Mouse (Mus musculus) embryonic facial prominence, embryonic 10.5 days (tissue): ENCODE data around the gene Slc37a1. TPM values are rescaled to one million over a fixed set of nuclear protein-coding genes. Genes with fewer than 3 reads are reported as not detected.

Experiments used
- DNase-seq: peaks from one replicate; pipeline ENCODE4 v3.0.0-alpha.2; 2017; ENCODE audit warnings: low spot score
- H3K27ac ChIP-seq: fragments of 300-500 bp; sonication (generic); replicated peaks from 2 replicates; pipeline ENCODE4 v1.5.1; 2016; ENCODE audit warnings: mild to moderate bottlenecking
- H3K27me3 ChIP-seq: fragments of 300-500 bp; sonication (generic); replicated peaks from 2 replicates; pipeline ENCODE4 v1.6.1; 2016; ENCODE audit warnings: low read depth, mild to moderate bottlenecking; ENCODE audit not compliant: poor library complexity, severe bottlenecking
- H3K36me3 ChIP-seq: fragments of 300-500 bp; sonication (generic); replicated peaks from 2 replicates; pipeline ENCODE4 v1.6.1; 2016; ENCODE audit warnings: mild to moderate bottlenecking, moderate library complexity
- H3K4me1 ChIP-seq: fragments of 300-500 bp; sonication (generic); 2 replicates; pipeline ENCODE4 v1.6.1; 2016
- H3K4me3 ChIP-seq: fragments of 300-500 bp; sonication (generic); 2 replicates; pipeline ENCODE4 v1.5.1; 2016; ENCODE audit warnings: mild to moderate bottlenecking, moderate library complexity
- H3K9me3 ChIP-seq: fragments of 300-500 bp; sonication (generic); 2 replicates; pipeline ENCODE4 v1.6.1; 2016; ENCODE audit warnings: mild to moderate bottlenecking
- WGBS: fragments of 180-500 bp; shearing (Covaris S2); methylation state at CpG from one replicate; pipeline ENCODE4 v1.1.7; 2016; 5-methylcytosine and 5-hydroxymethylcytosine counted together
- polyA plus RNA-seq: library from polyadenylated mRNA; unstranded; fragments of >200 nt; fragmentation: Nextera tagmentation; extraction: Ambion mirVana; gene quantifications from 2 replicates; pipeline ENCODE4 v1.2.1, GENCODE M21; 2016

Gene Slc37a1
- polyA plus RNA-seq, result 5.3 and 7.7 TPM in 2 replicates

- WGBS, result 92% methylated on average over 1 of the region's 1 CpGs
- H3K9me3 ChIP-seq, result no peaks in the 10 kb centered on the region
- H3K27ac ChIP-seq, result no peak within 1 kb of the TSS
- H3K27me3 ChIP-seq, result no peaks in the 10 kb centered on the region
- H3K4me3 ChIP-seq, result no peak within 1 kb of the TSS
- H3K36me3 ChIP-seq, result no peaks in the 10 kb centered on the region
- no peak for DNase-seq
- H3K4me1 ChIP-seq, result peaks cover 16% of the 10 kb centered on the region
These were observed at the start of gene Slc37a1 for GRCm38 (mm10) chr17:31286492-31286891. TSS of gene Slc37a1 (plus strand) at chr17:31286792.

- no peak for DNase-seq
- Histone ChIP-seq H3K27ac (no peak overlapping the region), H3K36me3 (no peaks in the 10 kb centered on the region), H3K4me1 (no peaks in the 10 kb centered on the region), H3K9me3 (no peaks in the 10 kb centered on the region), H3K4me3 (no peak overlapping the region), H3K27me3 (no peaks in the 10 kb centered on the region)
- WGBS, result 84% methylated on average over 7 of the region's 7 CpGs
These were observed 48.2 kb upstream of the Slc37a1 start for GRCm38 (mm10) chr17:31238234-31239020.

GRCm38 (mm10) chr17:31241156-31241555, 45.4 kb upstream of the Slc37a1 start:
- Histone ChIP-seq H3K27ac (no peak overlapping the region), H3K36me3 (no peaks in the 10 kb centered on the region), H3K4me1 (no peaks in the 10 kb centered on the region), H3K4me3 (no peak overlapping the region), H3K9me3 (no peaks in the 10 kb centered on the region), H3K27me3 (no peaks in the 10 kb centered on the region)
- no peak for DNase-seq
- 86% methylated on average over 8 of the region's 8 CpGs for WGBS

GRCm38 (mm10) chr17:31242764-31243163, 43.8 kb upstream of the Slc37a1 start:
- H3K4me1 ChIP-seq, result peaks cover 5% of the 10 kb centered on the region; the same call in 1 of the 2 replicates
- DNase-seq, result no peak
- no peak overlapping the region for H3K27ac ChIP-seq
- 4% methylated on average over 1 of the region's 1 CpGs for WGBS
- H3K27me3 ChIP-seq, result no peaks in the 10 kb centered on the region
- H3K4me3 ChIP-seq, result no peak overlapping the region
- no peaks in the 10 kb centered on the region for H3K9me3 ChIP-seq
- no peaks in the 10 kb centered on the region for H3K36me3 ChIP-seq

GRCm38 (mm10) chr17:31245321-31245720, 41.3 kb upstream of the Slc37a1 start:
- no peak overlapping the region for H3K4me3 ChIP-seq
- no peak for DNase-seq
- WGBS, result 83% methylated on average over 5 of the region's 5 CpGs
- no peaks in the 10 kb centered on the region for H3K36me3 ChIP-seq
- H3K9me3 ChIP-seq, result no peaks in the 10 kb centered on the region
- H3K27ac ChIP-seq, result no peak overlapping the region
- H3K27me3 ChIP-seq, result no peaks in the 10 kb centered on the region
- H3K4me1 ChIP-seq, result peaks cover 5% of the 10 kb centered on the region; the same call in 1 of the 2 replicates

GRCm38 (mm10) chr17:31247144-31247543, 39.4 kb upstream of the Slc37a1 start:
- no peaks in the 10 kb centered on the region for H3K36me3 ChIP-seq
- H3K9me3 ChIP-seq, result no peaks in the 10 kb centered on the region
- peak; percentile 25 for DNase-seq
- H3K4me1 ChIP-seq, result peaks cover 5% of the 10 kb centered on the region; the same call in 1 of the 2 replicates
- H3K27ac ChIP-seq, result 0 out of 2 replicates have a peak overlapping the region, but pooled peaks have one; percentile 10
- H3K27me3 ChIP-seq, result no peaks in the 10 kb centered on the region
- WGBS, result 40% methylated on average over 5 of the region's 5 CpGs
- H3K4me3 ChIP-seq, result no peak overlapping the region; the same call in 1 of the 2 replicates

- Histone ChIP-seq H3K9me3 (no peaks in the 10 kb centered on the region), H3K4me1 (peaks cover 11% of the 10 kb centered on the region; the same call in 1 of the 2 replicates), H3K27ac (no peak overlapping the region), H3K36me3 (no peaks in the 10 kb centered on the region), H3K27me3 (no peaks in the 10 kb centered on the region), H3K4me3 (no peak overlapping the region)
- no peak for DNase-seq
- WGBS, result 64% methylated on average over 5 of the region's 5 CpGs
These were observed 32.6 kb upstream of the Slc37a1 start for GRCm38 (mm10) chr17:31253951-31254350.

- DNase-seq, result peak; percentile 73
- H3K4me1 ChIP-seq, result peaks cover 17% of the 10 kb centered on the region
- no peaks in the 10 kb centered on the region for H3K36me3 ChIP-seq
- 0 out of 2 replicates have a peak overlapping the region, but pooled peaks have one; percentile 4 for H3K27ac ChIP-seq
- 9% methylated on average over 9 of the region's 9 CpGs for WGBS
- H3K9me3 ChIP-seq, result no peaks in the 10 kb centered on the region
- no peaks in the 10 kb centered on the region for H3K27me3 ChIP-seq
- H3K4me3 ChIP-seq, result no peak overlapping the region
These were observed 32.1 kb upstream of the Slc37a1 start for GRCm38 (mm10) chr17:31254463-31254931.

- 88% methylated on average over 1 of the region's 1 CpGs for WGBS
- Histone ChIP-seq H3K27ac (no peak overlapping the region), H3K36me3 (no peaks in the 10 kb centered on the region), H3K27me3 (no peaks in the 10 kb centered on the region), H3K4me1 (peaks cover 24% of the 10 kb centered on the region), H3K4me3 (no peak overlapping the region), H3K9me3 (no peaks in the 10 kb centered on the region)
- no peak for DNase-seq
These were observed 29.4 kb upstream of the Slc37a1 start for GRCm38 (mm10) chr17:31257149-31257548.

GRCm38 (mm10) chr17:31257898-31258297, 28.7 kb upstream of the Slc37a1 start:
- Histone ChIP-seq H3K4me1 (peaks cover 27% of the 10 kb centered on the region), H3K4me3 (no peak overlapping the region), H3K27me3 (no peaks in the 10 kb centered on the region), H3K27ac (no peak overlapping the region), H3K9me3 (no peaks in the 10 kb centered on the region), H3K36me3 (no peaks in the 10 kb centered on the region)
- 94% methylated on average over 12 of the region's 12 CpGs for WGBS
- DNase-seq, result no peak

- H3K27me3 ChIP-seq, result no peaks in the 10 kb centered on the region
- no peaks in the 10 kb centered on the region for H3K9me3 ChIP-seq
- H3K27ac ChIP-seq, result no peak overlapping the region
- H3K36me3 ChIP-seq, result no peaks in the 10 kb centered on the region
- H3K4me1 ChIP-seq, result peaks cover 27% of the 10 kb centered on the region
- no peak overlapping the region for H3K4me3 ChIP-seq
- no peak for DNase-seq
- 84% methylated on average over 9 of the region's 9 CpGs for WGBS
These were observed 28.2 kb upstream of the Slc37a1 start for GRCm38 (mm10) chr17:31258310-31258865.

GRCm38 (mm10) chr17:31259145-31259544, 27.4 kb upstream of the Slc37a1 start:
- no peak overlapping the region for H3K4me3 ChIP-seq
- DNase-seq, result no peak
- no peak overlapping the region for H3K27ac ChIP-seq
- H3K27me3 ChIP-seq, result no peaks in the 10 kb centered on the region
- H3K4me1 ChIP-seq, result peaks cover 26% of the 10 kb centered on the region
- WGBS, result 78% methylated on average over 4 of the region's 4 CpGs
- H3K36me3 ChIP-seq, result no peaks in the 10 kb centered on the region
- no peaks in the 10 kb centered on the region for H3K9me3 ChIP-seq

GRCm38 (mm10) chr17:31259825-31260224, 26.8 kb upstream of the Slc37a1 start:
- H3K4me3 ChIP-seq, result no peak overlapping the region

More at GRCm38 (mm10) chr17:31259825-31260224, 26.8 kb upstream of the Slc37a1 start:
- Histone ChIP-seq H3K36me3 (no peaks in the 10 kb centered on the region), H3K27ac (no peak overlapping the region), H3K4me1 (peaks cover 29% of the 10 kb centered on the region), H3K9me3 (no peaks in the 10 kb centered on the region), H3K27me3 (no peaks in the 10 kb centered on the region)
- no peak for DNase-seq
- WGBS, result 74% methylated on average over 4 of the region's 4 CpGs
